Mouse (Mus musculus): ENCODE data around the gene Umodl1. TPM values are rescaled to one million over a fixed set of nuclear protein-coding genes. Genes with fewer than 3 reads are reported as not detected.

Umodl1 gene
- total RNA-seq, 1 experiment from 2014 or later: not detected

GRCm38 (mm10) chr17:31032341-31032740, 77.9 kb downstream of the Umodl1 start:
- ATAC-seq (ENCODE audit: extremely low read depth, insufficient number of reproducible peaks, low FRiP score, poor library complexity, severe bottlenecking): no peak

- no peak for ATAC-seq (ENCODE audit: extremely low read depth, insufficient number of reproducible peaks, low FRiP score, poor library complexity, severe bottlenecking)
Observed at GRCm38 (mm10) chr17:31033251-31033650, 78.8 kb downstream of the Umodl1 start.

GRCm38 (mm10) chr17:31034165-31034564, 79.7 kb downstream of the Umodl1 start:
- no peak for ATAC-seq (ENCODE audit: extremely low read depth, insufficient number of reproducible peaks, low FRiP score, poor library complexity, severe bottlenecking)

GRCm38 (mm10) chr17:31034674-31035356, 80.4 kb downstream of the Umodl1 start:
- no peak for ATAC-seq (ENCODE audit: extremely low read depth, insufficient number of reproducible peaks, low FRiP score, poor library complexity, severe bottlenecking)

GRCm38 (mm10) chr17:31036168-31036876, 81.9 kb downstream of the Umodl1 start:
- ATAC-seq (ENCODE audit: extremely low read depth, insufficient number of reproducible peaks, low FRiP score, poor library complexity, severe bottlenecking): no peak

GRCm38 (mm10) chr17:31037331-31037730, 82.9 kb downstream of the Umodl1 start:
- ATAC-seq (ENCODE audit: extremely low read depth, insufficient number of reproducible peaks, low FRiP score, poor library complexity, severe bottlenecking): no peak

- ATAC-seq (ENCODE audit: extremely low read depth, insufficient number of reproducible peaks, low FRiP score, poor library complexity, severe bottlenecking): no peak; the same call in 1 of the 2 replicates
Observed at GRCm38 (mm10) chr17:31038381-31038780, 83.9 kb downstream of the Umodl1 start.

- peak; percentile 94 for ATAC-seq (ENCODE audit: extremely low read depth, insufficient number of reproducible peaks, low FRiP score, poor library complexity, severe bottlenecking)
Observed at GRCm38 (mm10) chr17:31039626-31040025, 85.2 kb downstream of the Umodl1 start.

- ATAC-seq (ENCODE audit: extremely low read depth, insufficient number of reproducible peaks, low FRiP score, poor library complexity, severe bottlenecking): no peak
Observed at GRCm38 (mm10) chr17:31040421-31040820, 86.0 kb downstream of the Umodl1 start.

GRCm38 (mm10) chr17:31042751-31043150, 88.3 kb downstream of the Umodl1 start:
- ATAC-seq (ENCODE audit: extremely low read depth, insufficient number of reproducible peaks, low FRiP score, poor library complexity, severe bottlenecking): no peak

- peak; percentile 37 for ATAC-seq (ENCODE audit: extremely low read depth, insufficient number of reproducible peaks, low FRiP score, poor library complexity, severe bottlenecking)
Observed at GRCm38 (mm10) chr17:31057151-31057890, 102.9 kb downstream of the Umodl1 start, which contains the start of gene Abcg1. Gene Abcg1 (plus strand): TSS chr17:31057675.

GRCm38 (mm10) chr17:31057891-31058744, 103.7 kb downstream of the Umodl1 start:
- peak; percentile 28; the same call in 1 of the 2 replicates for ATAC-seq (ENCODE audit: extremely low read depth, insufficient number of reproducible peaks, low FRiP score, poor library complexity, severe bottlenecking)

GRCm38 (mm10) chr17:31058745-31059085, 104.3 kb downstream of the Umodl1 start:
- ATAC-seq (ENCODE audit: extremely low read depth, insufficient number of reproducible peaks, low FRiP score, poor library complexity, severe bottlenecking): peak; percentile 45

- ATAC-seq (ENCODE audit: extremely low read depth, insufficient number of reproducible peaks, low FRiP score, poor library complexity, severe bottlenecking): no peak
Observed at GRCm38 (mm10) chr17:31060196-31060587, 105.8 kb downstream of the Umodl1 start.

Other genes with a start within 250 kb of the Umodl1 start
- gene Glp1r, start 52.8 kb upstream of the Umodl1 start, total RNA-seq (2017): not detected in 2 replicates
- 80.2 and 90.7 TPM in 2 replicates for gene Abcg1, start 103.0 kb downstream of the Umodl1 start, total RNA-seq (2017)
- gene Tff3, start 175.0 kb downstream of the Umodl1 start, total RNA-seq (2017): not detected in 2 replicates
- not detected in 2 replicates for gene Tff2, start 189.6 kb downstream of the Umodl1 start, total RNA-seq (2017)
- not detected in 2 replicates for gene Tff1, start 210.6 kb downstream of the Umodl1 start, total RNA-seq (2017)
- gene Tmprss3, start 244.3 kb downstream of the Umodl1 start, total RNA-seq (2017): 0.23 and 0.49 TPM in 2 replicates

All from neutrophil, adult 5-6 weeks (primary cell).